Mouse (Mus musculus) MEL (cell line): Measurements from ENCODE around the gene Cers5. TPM values are rescaled to one million over a fixed set of nuclear protein-coding genes. Genes with fewer than 3 reads are reported as not detected.
A peak's percentile ranks its signal among the peaks of the same experiment; 100 is the strongest.

ENCODE experiments used
- DNase-seq: peaks from one replicate; pipeline ENCODE4 v3.0.0; 2011; ENCODE audit warnings: low read depth, low spot score
- H3K27ac ChIP-seq: 2 replicates; pipeline ENCODE4 v1.5.1; 2012; ENCODE audit warnings: low read depth, mild to moderate bottlenecking, control low read depth, low read length, moderate library complexity; ENCODE audit not compliant: control insufficient read depth
- H3K27me3 ChIP-seq, 2 experiments: fragments of 150-350 bp in 1 of 2; sonication (generic) in 1 of 2; 2 replicates each; pipeline ENCODE4 v1.6.1; 2012; ENCODE audit warnings: low read length in 2 of 2, mild to moderate bottlenecking in 2 of 2, improper control_type of control experiment in 1 of 2, moderate library complexity in 1 of 2; ENCODE audit not compliant: insufficient read depth in 2 of 2, control insufficient read depth in 1 of 2
- H3K36me3 ChIP-seq, 2 experiments: 2 replicates each; pipeline ENCODE4 v1.6.1; 2012 to 2014; ENCODE audit warnings: low read length in 2 of 2, improper control_type of control experiment in 1 of 2, inconsistent platforms in 1 of 2, mild to moderate bottlenecking in 1 of 2; ENCODE audit not compliant: insufficient read depth in 2 of 2, control insufficient read depth in 1 of 2
- H3K4me1 ChIP-seq, 2 experiments: fragments of 150-350 bp in 1 of 2; sonication (generic) in 1 of 2; 2 replicates each; pipeline ENCODE4 v1.6.1; 2012; ENCODE audit warnings: low read length in 2 of 2, improper control_type of control experiment in 1 of 2, mild to moderate bottlenecking in 1 of 2; ENCODE audit not compliant: insufficient read depth in 2 of 2, control insufficient read depth in 1 of 2
- H3K4me3 ChIP-seq, 2 experiments: fragments of 150-350 bp in 1 of 2; sonication (generic) in 1 of 2; 2 replicates each; pipeline ENCODE4 v1.5.1; 2012; ENCODE audit warnings: low read depth in 2 of 2, low read length in 2 of 2, mild to moderate bottlenecking in 2 of 2, moderate library complexity in 2 of 2, control low read depth in 1 of 2, improper control_type of control experiment in 1 of 2; ENCODE audit not compliant: control insufficient read depth in 1 of 2, insufficient read depth in 1 of 2
- H3K79me2 ChIP-seq: 2 replicates; pipeline ENCODE4 v1.6.1; 2012; ENCODE audit warnings: mild to moderate bottlenecking, low read length, moderate library complexity; ENCODE audit not compliant: control insufficient read depth, poor library complexity, insufficient read depth
- H3K9ac ChIP-seq: 2 replicates; pipeline ENCODE4 v1.6.1; 2012; ENCODE audit warnings: low read depth, mild to moderate bottlenecking, control low read depth, low read length, moderate library complexity; ENCODE audit not compliant: control insufficient read depth, poor library complexity, severe bottlenecking
- H3K9me3 ChIP-seq: fragments of 150-350 bp; sonication (generic); replicated peaks from 2 replicates; pipeline ENCODE4 v1.6.1; 2012; ENCODE audit warnings: mild to moderate bottlenecking, low read length, improper control_type of control experiment, moderate library complexity; ENCODE audit not compliant: insufficient read depth
- CHD1 ChIP-seq: IDR thresholded peaks from 2 replicates; pipeline ENCODE4 v1.6.1; 2012; ENCODE audit warnings: low read depth, mild to moderate bottlenecking, inconsistent platforms, low read length, improper control_type of control experiment
- ELF1 ChIP-seq: IDR thresholded peaks from 2 replicates; pipeline ENCODE4 v1.6.1; 2014; ENCODE audit warnings: low read depth, mild to moderate bottlenecking, inconsistent platforms, low read length, improper control_type of control experiment, moderate library complexity
- EP300 ChIP-seq, 2 experiments: IDR thresholded peaks; 2 replicates each; pipeline ENCODE4 v1.6.1; 2011; ENCODE audit warnings: improper control_type of control experiment in 2 of 2, low read length in 2 of 2, low read depth in 1 of 2, mild to moderate bottlenecking in 1 of 2
- ETS1 ChIP-seq: IDR thresholded peaks from 2 replicates; pipeline ENCODE4 v1.6.1; 2012; ENCODE audit warnings: low read depth, mild to moderate bottlenecking, inconsistent platforms, low read length, improper control_type of control experiment, moderate library complexity
- GABPA ChIP-seq: IDR thresholded peaks from 2 replicates; pipeline ENCODE4 v1.6.1; 2012; ENCODE audit warnings: low read depth, mild to moderate bottlenecking, inconsistent platforms, low read length, improper control_type of control experiment, moderate library complexity
- GATA1 ChIP-seq: IDR thresholded peaks from 2 replicates; pipeline ENCODE4 v1.6.1; 2011; ENCODE audit warnings: low read depth, low read length, improper control_type of control experiment
- MAFK ChIP-seq: IDR thresholded peaks from 2 replicates; pipeline ENCODE4 v1.6.1; 2011; ENCODE audit warnings: low read depth, mild to moderate bottlenecking, low read length, improper control_type of control experiment, borderline replicate concordance
- MAZ ChIP-seq: IDR thresholded peaks from 2 replicates; pipeline ENCODE4 v1.6.1; 2012; ENCODE audit warnings: low read depth, mild to moderate bottlenecking, inconsistent platforms, low read length, improper control_type of control experiment
- MEF2A ChIP-seq: IDR thresholded peaks from 2 replicates; pipeline ENCODE4 v1.6.1; 2014; ENCODE audit warnings: low read depth, mild to moderate bottlenecking, inconsistent platforms, low read length, improper control_type of control experiment; ENCODE audit not compliant: poor library complexity, insufficient replicate concordance, severe bottlenecking; ENCODE audit errors: extremely low read depth
- NELFE ChIP-seq: IDR thresholded peaks from 2 replicates; pipeline ENCODE4 v1.6.1; 2011; ENCODE audit warnings: low read depth, low read length, improper control_type of control experiment
- RAD21 ChIP-seq: IDR thresholded peaks from 2 replicates; pipeline ENCODE4 v1.6.1; 2011; ENCODE audit warnings: mild to moderate bottlenecking, low read depth, low read length, improper control_type of control experiment
- SMC3 ChIP-seq: IDR thresholded peaks from 2 replicates; pipeline ENCODE4 v1.6.1; 2011; ENCODE audit warnings: low read depth, low read length, improper control_type of control experiment
- TAL1 ChIP-seq: IDR thresholded peaks from 2 replicates; pipeline ENCODE4 v1.6.1; 2012; ENCODE audit warnings: mild to moderate bottlenecking, inconsistent platforms, low read length, moderate library complexity, mixed read lengths
- TCF12 ChIP-seq: IDR thresholded peaks from 2 replicates; pipeline ENCODE4 v1.6.1; 2014; ENCODE audit warnings: low read depth, mild to moderate bottlenecking, inconsistent platforms, low read length, improper control_type of control experiment, moderate library complexity
- USF1 ChIP-seq: IDR thresholded peaks from 2 replicates; pipeline ENCODE4 v1.6.1; 2014; ENCODE audit warnings: low read depth, mild to moderate bottlenecking, inconsistent platforms, low read length, improper control_type of control experiment, moderate library complexity
- ZKSCAN1 ChIP-seq: IDR thresholded peaks from 2 replicates; pipeline ENCODE4 v1.6.1; 2012; ENCODE audit warnings: low read depth, mild to moderate bottlenecking, inconsistent platforms, low read length, improper control_type of control experiment, moderate library complexity
- ZMIZ1 ChIP-seq: IDR thresholded peaks from 2 replicates; pipeline ENCODE4 v1.6.1; 2012; ENCODE audit warnings: low read depth, mild to moderate bottlenecking, inconsistent platforms, low read length, improper control_type of control experiment, moderate library complexity
- polyA plus RNA-seq, 2 experiments: library from polyadenylated mRNA; stranded (reverse) in 1 of 2; unstranded in 1 of 2; fragments of >175 nt in 1 of 2; fragments of >200 nt in 1 of 2; gene quantifications; 2 replicates each; pipeline versions ENCODE4 v1.2.1 to v1.2.4; 2012; ENCODE audit warnings: low replicate concordance in 2 of 2, low read depth in 1 of 2; ENCODE audit not compliant: insufficient read length in 2 of 2, insufficient read depth in 1 of 2, missing spikeins in 1 of 2
- total RNA-seq: library from RNA; depleted of rRNA; stranded (reverse); fragments of 300-350 nt; gene quantifications from 2 replicates; pipeline ENCODE4 v1.2.3, GENCODE M21; 2012

Cers5 gene
- total and polyA plus RNA-seq, 3 experiments, result 21.8 to 43.5 TPM; not detected in 1

GRCm38 (mm10) chr15:99731678-99732077, 41.0 kb downstream of the Cers5 start:
- H3K36me3 ChIP-seq, result peaks cover 3 to 10% of the 10 kb centered on the region in 2 experiments
- no peaks in the 10 kb centered on the region for H3K27me3 ChIP-seq
- TF ChIP-seq MEF2A (no peak), TCF12 (no peak), EP300 (IDR thresholded peaks at IDR 0.05; ENCODE audit: low read depth in 1 of 2, low read length in 2 of 2) (no peak), NELFE (no peak), CHD1 (no peak), ZMIZ1 (no peak), GATA1 (no peak), RAD21 (no peak), TAL1 (no peak), ZKSCAN1 (no peak), MAZ (no peak), USF1 (no peak), ELF1 (no peak), ETS1 (no peak), SMC3 (no peak)
- no peak for DNase-seq
- peaks cover 3% of the 10 kb centered on the region for H3K79me2 ChIP-seq
- H3K4me3 ChIP-seq, result no peak overlapping the region
- no peak overlapping the region for H3K9ac ChIP-seq
- 0 out of 4 replicates have a peak, but pooled peaks cover 0 to 3% of the 10 kb centered on the region in 2 experiments for H3K4me1 ChIP-seq
- H3K9me3 ChIP-seq, result no peaks in the 10 kb centered on the region
- no peak overlapping the region for H3K27ac ChIP-seq

- Histone ChIP-seq H3K9me3 (no peaks in the 10 kb centered on the region), H3K27ac (no peak overlapping the region), H3K4me3 (no peak overlapping the region), H3K9ac (no peak overlapping the region), H3K79me2 (peaks cover 7% of the 10 kb centered on the region), H3K27me3 (no peaks in the 10 kb centered on the region), H3K36me3 (peaks cover 6 to 10% of the 10 kb centered on the region in 2 experiments), H3K4me1 (0 out of 4 replicates have a peak, but pooled peaks cover 0 to 6% of the 10 kb centered on the region in 2 experiments)
- peak; percentile 83 for TF ChIP-seq MAFK
- no peak for TF ChIP-seq NELFE
- TF ChIP-seq GABPA, result peak; percentile 67; the same call in 1 of the 2 replicates
- DNase-seq, result no peak
Measured at GRCm38 (mm10) chr15:99731167-99731566, 41.5 kb downstream of the Cers5 start.
